Mouse (Mus musculus): ENCODE data around the gene Ticrr. TPM values are rescaled to one million over a fixed set of nuclear protein-coding genes. Genes with fewer than 3 reads are reported as not detected.

Ticrr gene
- polyA plus RNA-seq, 1 experiment from 2014 or later, result 14.2 TPM

DNA sequence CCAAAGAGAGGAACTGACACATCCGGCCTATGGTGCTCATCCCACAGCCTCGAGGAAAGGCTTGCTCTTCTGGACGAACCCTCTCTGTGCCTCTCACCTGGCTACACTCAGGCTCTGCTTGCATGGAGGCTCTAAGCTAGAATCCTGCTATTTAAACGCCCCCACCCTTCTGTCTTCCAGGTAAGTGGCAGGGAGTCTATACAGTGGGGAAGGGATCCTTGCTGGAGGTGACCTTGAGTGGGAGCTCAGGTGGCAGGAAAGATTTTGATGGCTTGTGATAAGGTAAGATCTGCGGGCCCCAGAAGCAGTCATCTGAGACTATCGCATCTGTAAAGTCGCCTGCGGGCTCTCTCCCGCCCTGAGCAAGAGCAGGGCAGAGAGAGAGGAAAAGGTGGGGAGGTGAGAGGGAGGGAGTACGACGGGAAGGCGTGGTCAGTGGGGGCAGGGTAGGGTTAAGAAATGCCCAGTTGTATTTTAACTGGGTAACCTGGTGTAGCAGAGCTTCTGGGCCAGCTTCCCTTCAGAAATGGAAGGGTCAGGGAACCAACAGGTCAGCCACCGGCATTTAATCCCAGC is 28.1 kb upstream of the Ticrr start:
- Histone ChIP-seq H3K27me3 (peaks cover 28% of the 10 kb centered on the region), H3K4me2 (no peak overlapping the region), H3K4me1 (replicated peaks) (no peaks in the 10 kb centered on the region), H3K9me3 (no peaks in the 10 kb centered on the region), H3K36me3 (no peaks in the 10 kb centered on the region), H3K27ac (no peak overlapping the region), H3K9ac (replicated peaks) (no peak overlapping the region), H3K4me3 (replicated peaks) (no peak overlapping the region)
- no peak for ATAC-seq (ENCODE audit: insufficient number of reproducible peaks, insufficient read depth, low FRiP score, low TSS enrichment, low read depth)
- WGBS, result 20% methylated on average over 13 of the region's 13 CpGs

DNA sequence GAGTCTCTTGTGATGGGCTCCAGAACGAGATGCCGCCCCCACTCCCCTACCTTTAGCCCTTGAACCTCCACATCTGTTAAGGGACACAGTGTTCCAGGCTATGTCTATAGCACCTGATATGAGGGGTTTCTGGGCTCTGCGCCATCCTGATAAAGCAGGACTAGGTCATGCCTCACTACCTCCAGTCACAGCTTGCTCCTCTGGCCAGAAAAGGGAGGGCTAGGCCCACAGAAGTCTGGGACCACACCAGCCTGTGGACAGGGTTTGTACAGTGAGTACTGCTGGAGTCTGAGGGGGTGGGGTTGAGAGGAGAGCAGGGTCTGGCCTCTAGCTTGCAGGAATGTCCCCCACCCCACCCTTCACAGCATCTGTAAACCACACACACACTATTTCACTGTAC is 12.8 kb upstream of the Ticrr start:
- Histone ChIP-seq H3K4me2 (no peak overlapping the region), H3K27ac (no peak overlapping the region), H3K9ac (replicated peaks) (no peak overlapping the region), H3K9me3 (no peaks in the 10 kb centered on the region), H3K4me1 (replicated peaks) (no peaks in the 10 kb centered on the region), H3K27me3 (no peaks in the 10 kb centered on the region), H3K4me3 (replicated peaks) (no peak overlapping the region), H3K36me3 (no peaks in the 10 kb centered on the region)
- WGBS, result 88% methylated on average over 3 of the region's 3 CpGs
- ATAC-seq (ENCODE audit: insufficient number of reproducible peaks, insufficient read depth, low FRiP score, low TSS enrichment, low read depth), result no peak

- no peak for ATAC-seq (ENCODE audit: insufficient number of reproducible peaks, insufficient read depth, low FRiP score, low TSS enrichment, low read depth)
- 9% methylated on average over 3 of the region's 3 CpGs for WGBS
- Histone ChIP-seq H3K4me3 (replicated peaks) (no peak overlapping the region), H3K27ac (no peak overlapping the region), H3K9ac (replicated peaks) (no peak overlapping the region), H3K9me3 (no peaks in the 10 kb centered on the region), H3K36me3 (no peaks in the 10 kb centered on the region), H3K4me1 (replicated peaks) (no peaks in the 10 kb centered on the region), H3K27me3 (no peaks in the 10 kb centered on the region), H3K4me2 (no peak overlapping the region)
Observed at GRCm38 (mm10) chr7:79649005-79649404, 11.0 kb upstream of the Ticrr start.

- WGBS, result 84% methylated on average over 1 of the region's 1 CpGs
- H3K27ac ChIP-seq, result no peak overlapping the region
Observed at GRCm38 (mm10) chr7:79654185-79654584, 5.8 kb upstream of the Ticrr start.

GRCm38 (mm10) chr7:79654586-79654985 is 5.4 kb upstream of the Ticrr start:
- ATAC-seq (ENCODE audit: insufficient number of reproducible peaks, insufficient read depth, low FRiP score, low TSS enrichment, low read depth), result no peak
- WGBS, result 56% methylated on average over 1 of the region's 1 CpGs
- no peaks in the 10 kb centered on the region for H3K36me3 ChIP-seq
- H3K4me3 ChIP-seq (replicated peaks), result no peak overlapping the region
- no peaks in the 10 kb centered on the region; the same call in 1 of the 2 replicates for H3K4me1 ChIP-seq (replicated peaks)
- no peak overlapping the region for H3K4me2 ChIP-seq
- H3K27me3 ChIP-seq, result peaks cover 3% of the 10 kb centered on the region; the same call in 1 of the 2 replicates
- H3K27ac ChIP-seq, result no peak overlapping the region
- H3K9ac ChIP-seq (replicated peaks), result no peak overlapping the region
- H3K9me3 ChIP-seq, result no peaks in the 10 kb centered on the region

More at GRCm38 (mm10) chr7:79654185-79654584, 5.8 kb upstream of the Ticrr start:
- H3K9ac ChIP-seq (replicated peaks), result no peak overlapping the region
- no peak overlapping the region for H3K4me3 ChIP-seq (replicated peaks)
- no peaks in the 10 kb centered on the region; the same call in 1 of the 2 replicates for H3K4me1 ChIP-seq (replicated peaks)
- ATAC-seq (ENCODE audit: insufficient number of reproducible peaks, insufficient read depth, low FRiP score, low TSS enrichment, low read depth), result no peak
- H3K36me3 ChIP-seq, result no peaks in the 10 kb centered on the region
- no peaks in the 10 kb centered on the region for H3K9me3 ChIP-seq
- no peak overlapping the region for H3K4me2 ChIP-seq
- H3K27me3 ChIP-seq, result peaks cover 3% of the 10 kb centered on the region; the same call in 1 of the 2 replicates

GRCm38 (mm10) chr7:79660291-79661150 is 525 bp downstream of the Ticrr start:
- peaks cover 28% of the 10 kb centered on the region for H3K4me1 ChIP-seq (replicated peaks)
- ATAC-seq (ENCODE audit: insufficient number of reproducible peaks, insufficient read depth, low FRiP score, low TSS enrichment, low read depth), result peak; percentile 33; the same call in 1 of the 2 replicates
- H3K27ac ChIP-seq, result peak overlapping the region; percentile 58
- H3K4me2 ChIP-seq, result peak overlapping the region; percentile 78
- H3K9ac ChIP-seq (replicated peaks), result peak overlapping the region; percentile 87
- peak overlapping the region; percentile 92 for H3K4me3 ChIP-seq (replicated peaks)
- under 1% methylated on average over 73 of the region's 73 CpGs for WGBS
- peaks cover 3% of the 10 kb centered on the region; the same call in 1 of the 2 replicates for H3K27me3 ChIP-seq
- peaks cover 10% of the 10 kb centered on the region; the same call in 1 of the 2 replicates for H3K36me3 ChIP-seq
- H3K9me3 ChIP-seq, result no peaks in the 10 kb centered on the region

DNA sequence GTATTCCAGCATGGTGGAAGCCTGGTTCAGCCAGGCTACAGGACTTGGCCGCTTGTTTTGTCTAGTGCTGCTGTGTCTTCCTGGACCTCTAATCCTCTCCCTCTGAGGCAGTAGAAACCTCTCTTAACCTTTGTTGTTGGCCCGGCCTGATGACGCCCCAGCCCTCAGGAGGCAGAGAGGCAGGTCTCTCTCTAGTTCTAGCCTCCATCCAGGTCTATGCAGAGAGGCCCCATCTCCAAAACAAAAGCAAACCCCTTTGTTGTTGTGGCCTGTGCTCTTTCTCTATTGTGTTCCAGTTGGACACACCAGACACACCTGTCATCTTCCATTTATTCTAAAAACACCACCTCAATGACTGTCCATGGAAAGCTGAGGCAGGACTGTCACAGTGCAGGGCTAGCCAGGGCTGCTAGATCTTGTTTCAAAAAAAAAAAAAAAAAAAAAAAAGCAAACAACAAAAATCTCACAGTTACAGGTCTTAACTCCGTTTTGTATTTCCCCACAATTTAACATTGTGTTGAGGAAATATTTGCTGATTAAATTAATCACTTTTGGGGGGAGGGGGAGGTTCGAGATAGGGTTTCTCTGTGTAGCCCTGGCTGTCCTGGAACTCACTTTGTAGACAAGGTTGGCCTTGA is 1.4 kb downstream of the Ticrr start:
- Histone ChIP-seq H3K9me3 (no peaks in the 10 kb centered on the region), H3K27ac (no peak overlapping the region), H3K36me3 (peaks cover 19% of the 10 kb centered on the region), H3K4me1 (replicated peaks) (peaks cover 28% of the 10 kb centered on the region), H3K27me3 (peaks cover 3% of the 10 kb centered on the region; the same call in 1 of the 2 replicates), H3K4me3 (replicated peaks) (peak overlapping the region; percentile 92), H3K9ac (replicated peaks) (peak overlapping the region; percentile 87), H3K4me2 (peak overlapping the region; percentile 78)
- ATAC-seq (ENCODE audit: insufficient number of reproducible peaks, insufficient read depth, low FRiP score, low TSS enrichment, low read depth), result no peak
- WGBS, result 15% methylated on average over 5 of the region's 5 CpGs

- no peak overlapping the region for H3K27ac ChIP-seq
- H3K4me1 ChIP-seq (replicated peaks), result peaks cover 18% of the 10 kb centered on the region
- H3K9me3 ChIP-seq, result no peaks in the 10 kb centered on the region
- no peak overlapping the region for H3K4me3 ChIP-seq (replicated peaks)
- H3K36me3 ChIP-seq, result peaks cover 69% of the 10 kb centered on the region
- no peak overlapping the region for H3K9ac ChIP-seq (replicated peaks)
- no peak overlapping the region for H3K4me2 ChIP-seq
- no peaks in the 10 kb centered on the region for H3K27me3 ChIP-seq
- ATAC-seq (ENCODE audit: insufficient number of reproducible peaks, insufficient read depth, low FRiP score, low TSS enrichment, low read depth), result no peak
Observed at GRCm38 (mm10) chr7:79666690-79667089, 6.7 kb downstream of the Ticrr start.

- H3K27ac ChIP-seq, result no peak overlapping the region
- ATAC-seq (ENCODE audit: insufficient number of reproducible peaks, insufficient read depth, low FRiP score, low TSS enrichment, low read depth), result no peak
- no peak overlapping the region for H3K9ac ChIP-seq (replicated peaks)
- H3K4me1 ChIP-seq (replicated peaks), result no peaks in the 10 kb centered on the region
- no peaks in the 10 kb centered on the region for H3K27me3 ChIP-seq
- no peak overlapping the region for H3K4me3 ChIP-seq (replicated peaks)
- H3K4me2 ChIP-seq, result no peak overlapping the region
- 95% methylated on average over 4 of the region's 4 CpGs for WGBS
- no peaks in the 10 kb centered on the region for H3K9me3 ChIP-seq
- H3K36me3 ChIP-seq, result peaks cover 87% of the 10 kb centered on the region
Observed at GRCm38 (mm10) chr7:79670900-79671604, 11.1 kb downstream of the Ticrr start.

DNA sequence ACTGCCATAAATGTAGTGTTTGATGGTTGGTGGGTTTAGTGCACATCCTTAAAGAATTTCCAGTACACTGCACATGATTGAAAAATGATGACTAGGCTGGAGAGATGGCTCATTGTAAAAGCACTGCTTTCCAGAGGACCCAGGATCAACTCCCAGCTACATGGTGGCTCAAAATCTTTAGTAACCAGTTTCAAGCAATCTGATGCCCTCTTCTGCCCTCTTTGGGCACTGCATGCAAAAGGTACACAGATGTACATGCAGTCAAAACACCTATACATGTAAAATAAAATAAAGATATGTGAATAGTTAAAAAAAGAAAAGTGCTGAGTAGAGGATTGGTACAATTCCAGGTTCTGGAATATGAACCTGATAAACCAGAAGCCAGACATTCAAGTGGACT is 19.2 kb downstream of the Ticrr start:
- Histone ChIP-seq H3K27ac (no peak overlapping the region), H3K4me2 (no peak overlapping the region), H3K4me1 (replicated peaks) (no peaks in the 10 kb centered on the region), H3K9me3 (no peaks in the 10 kb centered on the region), H3K27me3 (no peaks in the 10 kb centered on the region), H3K36me3 (peaks cover 93% of the 10 kb centered on the region), H3K4me3 (replicated peaks) (no peak overlapping the region), H3K9ac (replicated peaks) (no peak overlapping the region)
- no peak for ATAC-seq (ENCODE audit: insufficient number of reproducible peaks, insufficient read depth, low FRiP score, low TSS enrichment, low read depth)

DNA sequence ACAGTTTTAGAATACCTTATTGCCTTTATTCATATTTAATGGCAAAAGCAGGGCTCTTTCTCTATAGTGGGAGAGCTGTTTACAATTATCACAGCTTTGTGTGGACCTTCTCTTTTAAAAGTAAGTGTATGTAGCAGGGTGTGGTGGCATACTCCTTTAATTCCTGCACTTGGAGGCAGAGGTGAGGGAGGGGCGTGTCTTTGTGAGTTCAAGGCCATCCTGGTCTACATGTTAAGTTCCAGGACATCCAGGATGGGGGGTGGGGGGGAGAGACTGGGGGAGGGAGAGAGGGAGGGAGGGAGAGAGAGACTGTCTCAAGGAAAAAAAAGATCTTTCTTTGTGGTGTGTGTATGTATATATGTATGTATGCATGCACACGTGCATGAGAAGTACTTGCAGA is 20.2 kb downstream of the Ticrr start:
- no peak overlapping the region for H3K4me2 ChIP-seq
- H3K4me1 ChIP-seq (replicated peaks), result no peaks in the 10 kb centered on the region
- WGBS, result 93% methylated on average over 2 of the region's 2 CpGs
- H3K27me3 ChIP-seq, result no peaks in the 10 kb centered on the region
- H3K9ac ChIP-seq (replicated peaks), result no peak overlapping the region
- H3K27ac ChIP-seq, result no peak overlapping the region
- ATAC-seq (ENCODE audit: insufficient number of reproducible peaks, insufficient read depth, low FRiP score, low TSS enrichment, low read depth), result no peak
- no peaks in the 10 kb centered on the region for H3K9me3 ChIP-seq
- no peak overlapping the region for H3K4me3 ChIP-seq (replicated peaks)
- H3K36me3 ChIP-seq, result peaks cover 95% of the 10 kb centered on the region

All from limb, embryonic 12.5 days (tissue).